Mouse (Mus musculus) spleen, postnatal 10 days (tissue): ENCODE measurements around the gene Kcnt2.

Source experiments
- DNase-seq, 2 experiments: peaks; one replicate each; pipeline ENCODE4 v3.0.0; 2021 to 2022; ENCODE audit warnings: low spot score in 2 of 2

Kcnt2 gene

DNA sequence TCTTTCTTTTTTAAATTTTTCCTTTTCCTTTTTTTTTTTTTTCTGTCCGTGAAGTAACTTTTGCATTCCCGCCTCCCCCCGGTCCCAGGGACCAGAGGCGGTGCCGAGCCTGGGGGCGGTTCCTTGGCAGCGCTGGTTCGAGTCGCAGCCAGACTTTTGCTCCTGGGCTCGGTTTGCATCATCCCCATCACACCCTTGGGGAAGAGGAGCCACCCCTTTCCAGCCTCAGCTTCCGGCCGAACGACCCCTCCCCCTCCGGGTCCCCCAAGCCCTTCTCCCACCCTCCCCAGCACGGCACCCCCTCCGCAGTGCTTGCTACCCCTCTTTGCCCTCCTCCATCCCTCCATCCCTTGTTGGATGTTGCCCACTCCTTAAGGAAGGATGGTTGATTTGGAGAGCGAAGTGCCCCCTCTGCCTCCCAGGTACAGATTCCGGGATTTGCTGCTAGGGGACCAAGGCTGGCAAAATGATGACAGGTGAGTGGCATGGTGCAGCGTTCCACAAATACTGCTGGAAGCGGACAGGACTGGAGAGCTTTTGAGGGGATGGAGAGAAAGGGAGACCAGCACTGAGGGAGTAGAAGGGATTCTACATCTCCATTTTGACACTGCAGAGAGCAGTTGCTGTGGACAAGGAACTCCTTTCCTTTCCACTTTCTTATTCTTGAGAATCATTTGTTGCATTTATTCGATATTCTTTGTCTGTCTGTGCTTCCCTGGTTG lies at the start of gene Kcnt2:
TSS of gene Kcnt2 (plus strand) at position 283 of the 722 bp plus-strand sequence.
- no peak for DNase-seq

DNA sequence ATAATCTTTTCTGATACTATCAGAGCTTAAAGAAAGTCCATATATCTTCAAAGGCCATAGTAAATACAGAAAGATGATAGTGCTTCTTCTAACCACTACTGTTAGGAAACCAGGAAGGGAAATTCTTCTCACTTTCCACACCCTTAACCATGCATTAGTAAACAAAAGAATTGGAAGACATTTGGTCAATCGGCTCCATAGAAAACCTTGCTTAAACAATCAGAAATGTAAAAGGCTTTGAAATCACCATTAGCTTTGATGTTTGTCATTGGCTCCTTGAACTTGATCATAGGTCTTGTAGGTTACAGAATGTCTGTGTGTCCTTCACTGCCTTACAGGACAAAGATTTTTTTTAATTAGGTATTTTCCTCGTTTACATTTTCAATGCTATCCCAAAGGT lies 40.6 kb upstream of the Kcnt2 start:
- no peak for DNase-seq

DNA sequence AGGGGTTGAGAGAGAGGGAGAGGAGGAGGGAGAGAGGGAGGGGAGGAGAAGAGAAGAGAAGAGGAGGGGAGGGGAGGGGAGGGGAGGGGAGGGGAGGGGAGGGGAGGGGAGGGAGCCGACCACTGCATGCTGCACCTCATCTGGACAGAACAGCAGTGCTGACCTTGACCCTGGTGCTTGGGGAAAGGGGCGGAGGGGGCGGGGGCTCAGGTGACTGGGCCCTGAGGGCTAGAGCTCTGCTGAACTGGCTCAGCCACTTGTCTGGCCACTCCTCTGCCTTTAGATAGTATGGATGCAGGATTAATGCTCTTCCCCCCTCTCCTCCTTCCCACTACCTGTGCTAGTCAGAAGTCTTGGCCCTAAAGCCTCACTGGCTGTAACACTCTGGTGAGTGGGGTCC lies 20.7 kb upstream of the Kcnt2 start:
- no peak for DNase-seq

DNA sequence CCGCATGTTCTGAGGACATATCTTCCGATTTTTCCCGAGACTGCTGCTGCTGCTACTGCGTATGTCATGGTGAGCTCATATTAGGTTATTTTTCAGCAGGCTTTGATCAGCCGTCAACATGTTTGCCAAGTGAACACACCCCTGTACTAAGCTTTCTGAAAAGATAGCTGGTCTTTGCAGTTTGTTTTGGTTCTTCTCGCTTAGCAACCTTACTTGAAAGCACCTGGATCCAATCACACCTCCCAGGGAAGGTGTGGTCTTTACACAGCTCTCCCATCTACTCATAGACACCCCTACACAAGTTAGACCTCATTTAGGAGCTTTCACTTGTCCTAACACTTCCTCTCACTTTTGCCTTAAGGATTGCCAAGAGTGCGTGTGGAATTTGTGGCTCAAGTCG lies 19.3 kb upstream of the Kcnt2 start:
- DNase-seq = no peak

DNA sequence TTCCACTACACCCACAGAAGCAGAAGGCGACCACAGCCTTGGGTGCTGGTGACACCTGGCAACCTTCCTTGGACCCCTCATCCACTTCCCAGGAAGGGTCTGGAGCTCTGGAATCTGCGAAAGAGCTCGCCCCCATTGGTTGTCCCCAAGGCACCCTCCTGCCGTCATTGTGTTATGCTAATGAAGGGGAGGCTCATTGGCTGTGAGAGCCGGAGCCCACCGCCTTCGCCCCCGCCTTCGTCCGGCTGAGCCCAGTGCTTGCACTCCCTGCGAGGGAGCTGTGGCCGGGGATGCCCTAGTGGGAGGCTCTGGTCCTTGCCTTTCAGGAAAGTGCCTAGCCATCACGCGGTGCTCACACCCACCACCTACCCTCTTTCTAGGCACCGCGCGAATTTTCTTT lies 493 bp upstream of the Kcnt2 start:
- no peak for DNase-seq

DNA sequence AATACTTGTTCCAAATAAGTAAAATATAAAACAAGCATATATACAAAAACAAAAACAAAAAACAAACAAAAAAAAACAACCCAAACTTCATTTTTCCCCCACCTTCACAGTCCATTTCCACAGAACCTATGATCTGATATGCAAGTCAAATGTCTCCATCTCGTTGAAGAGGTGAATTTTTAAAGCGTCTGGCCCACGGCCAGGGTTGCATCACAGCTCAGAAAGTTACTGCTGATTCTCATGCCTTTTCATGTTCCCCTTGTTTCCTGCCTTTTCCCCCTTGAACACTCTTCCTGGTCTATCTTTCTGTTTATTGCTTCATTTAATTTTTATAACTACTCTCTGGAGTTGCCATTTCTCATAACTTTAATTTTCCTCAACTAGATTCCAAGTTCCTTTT lies 18.7 kb downstream of the Kcnt2 start:
- DNase-seq = no peak

DNA sequence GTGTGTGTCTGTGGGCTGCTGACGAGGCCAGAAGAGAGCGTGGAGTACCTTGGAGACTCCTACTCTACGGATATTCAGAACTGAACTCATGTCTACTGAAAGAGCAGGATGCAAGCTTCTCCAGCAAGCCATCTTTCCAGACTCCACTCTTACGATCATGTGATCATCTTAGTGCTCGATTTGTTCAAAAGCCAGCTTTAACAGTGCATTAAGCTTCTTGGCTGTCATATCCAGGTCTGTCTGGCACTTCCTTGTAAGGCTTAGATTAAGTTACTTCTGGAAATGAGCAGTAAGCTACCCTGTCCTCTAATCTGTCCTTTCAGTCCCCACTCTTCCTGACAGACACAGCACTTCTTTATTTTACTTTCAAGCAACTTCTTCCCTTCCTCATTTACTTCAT lies 20.1 kb downstream of the Kcnt2 start:
- DNase-seq = no peak

DNA sequence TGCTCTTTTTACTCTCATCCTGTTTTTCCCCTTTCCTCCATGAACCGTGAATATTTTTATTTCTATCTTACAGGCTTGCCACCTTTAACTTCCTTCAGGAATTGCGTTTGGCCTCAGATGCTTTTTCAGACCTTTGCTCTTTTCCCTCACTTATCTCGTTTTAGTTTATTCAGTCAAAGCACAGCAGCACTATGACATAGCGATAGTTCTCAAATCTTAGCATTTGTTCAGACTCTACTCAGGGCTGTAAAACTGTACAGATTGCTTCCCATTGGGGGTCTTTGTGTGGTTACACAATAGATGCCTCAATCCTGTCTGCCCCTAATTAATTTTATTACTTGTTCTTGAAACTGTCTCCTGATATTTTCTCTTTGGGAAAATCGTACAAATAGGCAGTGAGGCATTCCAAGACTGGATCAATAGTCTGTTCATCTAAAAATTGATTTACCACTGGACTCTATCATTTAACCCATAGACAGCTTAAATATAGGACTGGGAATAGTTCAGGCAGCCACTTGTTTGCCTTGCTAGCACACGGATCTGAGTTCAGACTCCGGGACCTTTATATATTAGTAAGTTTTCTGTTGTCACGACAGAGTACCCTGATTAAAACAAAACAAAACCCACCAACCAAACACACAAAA lies 20.8 kb downstream of the Kcnt2 start:
- DNase-seq = no peak

DNA sequence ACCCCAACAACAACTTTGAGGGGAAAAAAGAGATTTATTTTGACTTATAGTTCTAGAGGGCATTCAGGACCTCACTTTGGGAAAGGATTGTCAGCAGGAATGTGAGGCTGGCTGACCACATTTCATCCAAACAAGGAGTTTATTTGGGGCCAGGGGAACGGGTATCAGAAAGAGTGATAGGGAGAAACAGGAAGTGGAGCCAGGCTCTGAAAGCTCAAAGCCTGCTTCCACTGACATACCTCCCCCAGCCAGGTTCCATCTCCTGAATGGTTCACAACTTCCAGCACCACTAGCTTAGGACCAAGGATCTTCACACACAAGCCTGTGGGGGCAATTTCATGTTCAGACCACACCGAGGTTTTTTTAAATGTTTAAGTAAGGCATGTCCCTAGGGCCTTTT lies 21.3 kb downstream of the Kcnt2 start:
- no peak for DNase-seq

DNA sequence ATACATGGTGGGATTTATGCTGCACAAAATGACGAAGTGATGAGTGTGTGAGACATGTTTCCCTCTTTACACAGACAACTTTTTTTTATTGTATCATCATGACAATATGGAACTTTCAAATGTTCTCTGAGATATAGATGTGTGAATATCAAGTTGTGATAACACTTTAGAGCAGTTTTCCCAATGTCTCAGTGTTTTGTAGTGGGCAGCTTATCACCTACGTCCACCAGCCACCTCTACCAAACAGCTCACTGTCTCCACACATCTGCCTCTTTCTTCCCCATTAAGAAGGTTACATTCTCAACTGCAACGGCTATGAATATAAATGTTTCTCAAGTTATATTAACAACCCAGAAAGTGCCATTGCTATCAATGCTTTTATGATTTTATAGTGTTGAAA lies 27.7 kb downstream of the Kcnt2 start:
- DNase-seq = no peak

DNA sequence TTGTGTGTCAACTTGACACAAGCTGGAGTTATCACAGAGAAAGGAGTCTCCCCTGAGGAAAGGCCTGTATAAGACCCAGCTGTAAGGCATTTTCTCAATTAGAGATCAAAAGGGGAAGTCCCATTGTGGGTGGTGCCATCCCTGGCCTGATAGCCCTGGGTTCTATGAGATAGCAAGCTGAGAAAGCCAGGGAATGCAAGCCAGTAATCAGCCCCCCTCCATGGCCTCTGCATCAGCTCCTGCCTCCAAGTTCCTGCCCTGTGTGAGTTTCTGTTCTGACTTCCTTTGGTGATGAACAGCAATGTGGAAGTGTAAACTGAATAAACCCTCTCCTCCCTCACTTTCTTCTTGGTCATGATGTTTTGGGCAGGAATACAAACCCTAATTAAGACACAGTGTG lies 29.9 kb downstream of the Kcnt2 start:
- no peak for DNase-seq

DNA sequence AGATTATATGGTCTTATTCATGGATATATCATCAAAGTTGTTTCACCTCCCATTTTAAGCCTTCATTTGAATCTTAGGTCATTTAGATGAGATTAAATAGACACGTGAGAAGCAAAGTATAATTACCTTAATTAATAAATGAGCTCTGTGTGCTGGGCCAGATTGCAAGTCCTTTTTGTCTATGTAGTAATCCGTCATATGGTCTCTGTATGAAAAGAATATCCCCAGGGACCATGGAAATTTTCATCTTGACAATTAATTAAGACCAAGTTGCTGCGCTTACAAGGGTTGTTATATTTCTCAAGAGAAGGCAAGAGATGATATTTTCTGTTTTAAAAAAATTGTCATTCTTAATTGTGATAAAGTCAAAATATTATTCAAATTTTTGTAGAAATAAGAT lies 47.2 kb downstream of the Kcnt2 start:
- DNase-seq = no peak

DNA sequence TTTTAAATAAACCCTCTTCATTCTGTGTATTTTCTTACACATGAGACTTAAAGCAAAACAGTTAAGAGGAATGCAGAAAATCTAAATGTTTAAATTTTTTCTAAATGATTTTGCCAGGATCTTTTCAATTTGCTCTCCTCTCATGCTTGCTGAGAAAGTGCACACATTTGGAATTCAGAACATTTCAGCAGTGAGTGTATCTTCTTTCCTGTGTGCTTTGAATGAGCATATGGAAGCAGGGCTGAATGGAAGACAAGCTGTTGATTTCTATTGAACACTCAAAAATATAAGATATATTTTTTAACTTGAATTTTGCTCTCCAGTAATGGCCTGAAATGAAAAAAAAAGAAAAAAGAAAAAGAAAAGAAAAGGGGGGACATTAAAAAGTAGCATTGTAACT lies 49.5 kb downstream of the Kcnt2 start:
- DNase-seq = no peak

DNA sequence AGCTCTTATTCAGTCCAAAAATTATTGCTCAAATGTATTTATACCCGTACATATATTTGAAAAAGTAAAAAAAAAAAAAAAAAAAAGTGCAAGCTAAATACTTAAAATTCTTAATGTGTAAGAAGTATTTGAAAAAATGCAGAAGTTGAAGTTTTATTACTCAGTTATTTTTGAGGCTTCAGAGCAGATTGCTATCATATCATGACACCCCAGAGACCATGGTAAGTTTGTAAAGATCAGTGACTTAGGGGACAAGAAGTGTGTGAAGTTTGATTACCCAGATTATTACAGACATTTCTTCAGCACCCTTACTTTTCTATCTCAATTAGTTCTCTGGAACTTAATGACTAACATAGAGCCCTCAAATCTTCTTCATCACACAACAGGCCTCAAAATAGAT lies 58.3 kb downstream of the Kcnt2 start:
- DNase-seq = no peak

DNA sequence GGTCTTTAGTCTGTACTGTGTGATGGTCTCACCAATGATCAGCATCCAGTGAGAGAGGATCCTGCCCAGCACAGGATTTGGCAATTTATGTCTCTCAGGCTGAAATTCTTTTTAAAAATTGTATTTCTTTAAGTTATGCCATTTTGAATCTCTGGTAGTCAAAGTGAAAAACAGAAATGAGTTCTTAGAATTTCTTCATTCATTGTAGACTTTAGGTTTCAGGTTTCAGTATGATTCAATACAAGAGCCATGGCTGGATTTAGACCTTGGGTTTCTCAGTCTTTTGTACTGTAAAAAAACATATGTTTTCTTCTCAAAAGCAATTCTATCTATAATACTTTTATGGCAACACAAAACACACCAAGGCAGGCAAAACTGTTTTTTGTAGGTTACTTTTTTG lies 59.4 kb downstream of the Kcnt2 start:
- no peak for DNase-seq

DNA sequence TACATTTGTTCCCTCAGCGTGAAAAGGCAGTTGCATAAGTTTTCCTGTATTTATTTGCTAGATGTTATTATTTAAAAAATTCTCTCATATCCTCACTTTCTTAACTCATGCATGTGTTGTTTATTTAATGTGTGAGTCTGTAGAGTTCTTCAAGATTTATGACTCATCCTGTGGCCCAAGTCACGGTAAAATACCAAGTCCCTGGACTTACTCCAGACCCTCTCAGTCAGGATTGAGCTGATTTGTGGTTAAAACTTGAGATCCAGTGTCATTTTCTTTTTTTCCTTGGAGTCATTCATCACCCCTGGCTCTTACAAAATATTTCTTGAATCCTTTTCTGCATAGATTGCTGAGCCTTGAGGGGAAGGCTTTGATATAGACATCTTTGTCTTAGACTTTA lies 60.4 kb downstream of the Kcnt2 start:
- DNase-seq = no peak

DNA sequence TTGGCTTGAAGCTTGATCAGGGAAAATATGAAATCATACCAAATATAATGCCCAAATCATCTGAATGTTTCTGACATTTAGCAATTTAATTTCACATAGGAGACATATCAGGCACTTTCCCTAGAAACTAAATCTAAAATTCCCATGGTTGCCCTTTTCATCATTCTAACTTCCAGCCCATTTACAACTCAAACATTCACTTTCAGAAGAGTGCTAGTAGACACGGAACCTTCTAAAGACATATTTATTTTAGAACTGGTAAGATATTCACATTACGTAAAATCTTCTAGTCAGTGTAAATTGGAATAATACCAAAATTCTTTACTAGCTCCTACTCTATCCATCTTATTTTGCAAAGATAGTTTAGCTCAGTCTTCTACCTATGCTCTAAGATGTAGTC lies 64.8 kb downstream of the Kcnt2 start:
- no peak for DNase-seq

DNA sequence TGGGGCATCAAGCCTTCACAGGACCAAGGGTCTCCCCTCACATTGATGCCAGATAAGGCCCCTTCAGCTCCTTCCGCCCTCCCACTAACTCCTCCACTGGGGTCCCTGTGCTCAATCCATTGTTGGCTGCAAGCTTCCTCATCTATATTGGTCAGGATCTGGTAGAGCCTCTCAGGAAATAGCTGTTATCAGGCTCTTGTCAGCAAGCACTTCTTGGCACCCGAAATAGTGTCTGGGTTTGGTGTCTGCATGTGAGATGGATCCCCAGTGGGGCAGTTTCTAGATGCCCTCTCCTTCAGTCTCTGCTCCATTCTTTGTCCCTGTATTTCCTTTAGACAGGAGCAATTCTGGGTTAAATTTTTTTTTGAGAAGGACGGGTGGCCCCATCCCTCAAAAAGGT lies 79.1 kb downstream of the Kcnt2 start:
- no peak for DNase-seq

DNA sequence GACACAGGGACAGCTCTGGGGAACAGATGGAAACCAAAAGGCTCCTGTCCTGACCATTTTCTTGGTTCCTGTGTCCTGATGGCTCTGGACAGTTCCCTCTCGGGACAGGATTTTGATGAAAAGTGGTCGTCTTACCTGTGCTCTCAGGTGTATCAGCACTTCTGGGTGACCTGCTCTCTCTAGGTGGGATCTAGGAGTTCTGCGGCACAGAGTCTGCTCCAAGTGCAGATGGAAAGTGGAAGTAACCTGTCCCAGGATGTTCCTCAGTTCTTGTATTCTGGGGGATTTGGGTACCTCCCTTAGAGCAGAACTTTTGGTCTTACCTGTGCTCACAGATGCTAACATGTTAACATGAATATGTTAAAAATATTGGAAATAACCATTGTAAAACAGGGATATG lies 80.8 kb downstream of the Kcnt2 start:
- no peak for DNase-seq

DNA sequence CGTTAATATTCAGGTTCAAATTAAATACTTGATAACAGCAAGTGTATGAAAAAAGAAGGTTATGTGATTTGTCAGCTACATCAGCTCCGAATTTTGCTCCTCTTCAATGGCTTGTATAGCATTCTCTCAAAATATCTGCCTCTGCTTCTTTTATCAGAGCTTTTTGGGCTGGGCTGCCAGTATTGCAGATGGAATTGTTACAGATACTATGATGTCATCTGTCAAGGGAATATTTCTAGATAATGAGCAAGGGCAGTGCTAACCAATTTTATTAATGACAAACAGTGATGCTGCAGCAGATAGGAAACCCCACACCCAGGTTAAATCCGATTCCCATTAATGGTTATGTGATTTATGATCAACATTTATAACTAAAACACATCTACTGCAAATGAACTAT lies 87.7 kb downstream of the Kcnt2 start:
- DNase-seq = no peak

DNA sequence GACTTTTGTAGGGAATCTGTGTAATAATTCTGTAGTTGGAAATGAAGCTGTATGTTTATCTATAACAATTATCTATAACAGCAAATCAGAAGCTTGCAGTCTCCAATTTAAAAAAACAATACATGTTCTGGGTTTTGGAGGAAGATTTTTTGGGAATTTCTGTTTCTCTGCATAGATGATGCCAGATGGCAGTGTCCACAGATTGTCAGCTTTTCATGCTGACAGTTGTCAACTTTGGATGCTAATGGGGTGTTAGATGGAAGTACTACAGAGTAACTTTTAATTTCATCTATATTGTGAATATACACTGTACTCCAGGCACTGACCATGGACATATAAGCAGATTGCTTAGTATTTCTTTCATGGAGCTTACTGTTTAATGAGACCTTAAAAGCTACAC lies 92.5 kb downstream of the Kcnt2 start:
- DNase-seq = no peak

DNA sequence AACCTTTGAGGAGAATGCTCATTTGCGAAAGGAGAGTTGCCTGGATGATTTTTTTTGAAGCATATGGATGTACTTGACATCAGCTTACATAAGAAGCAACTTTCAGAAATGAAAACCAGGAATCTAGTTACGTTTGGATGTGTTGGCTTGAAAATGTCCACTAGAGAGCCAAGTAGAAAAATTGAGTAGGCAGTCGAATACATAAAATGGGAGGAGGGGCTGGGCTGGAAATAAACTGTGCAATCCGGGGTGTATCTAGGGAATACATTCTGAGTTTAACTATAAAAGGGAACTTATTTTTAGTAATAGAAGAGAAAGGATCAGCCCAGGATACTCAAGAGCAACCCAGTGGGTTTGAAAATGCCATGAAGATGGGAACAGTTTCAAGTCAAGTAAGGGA lies 93.4 kb downstream of the Kcnt2 start:
- DNase-seq = no peak

DNA sequence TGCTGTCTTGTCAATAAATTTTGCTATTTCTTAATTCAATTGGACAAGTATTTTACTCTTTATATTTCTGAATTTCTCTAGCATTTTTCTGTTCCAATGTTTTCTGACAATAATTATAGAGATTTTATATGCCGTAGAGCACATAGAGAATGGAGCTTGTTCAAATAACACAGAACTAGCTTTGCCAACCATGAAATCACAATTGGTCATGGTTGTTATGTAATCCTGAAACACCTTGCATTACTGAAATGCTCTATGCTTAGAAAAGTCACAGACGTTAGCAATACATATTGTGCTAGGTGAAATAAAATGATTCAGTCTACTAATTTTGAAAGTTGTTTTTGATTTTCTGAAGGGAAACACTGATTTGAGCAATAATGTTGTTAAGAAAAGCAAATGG lies 118.8 kb downstream of the Kcnt2 start:
- DNase-seq = no peak

DNA sequence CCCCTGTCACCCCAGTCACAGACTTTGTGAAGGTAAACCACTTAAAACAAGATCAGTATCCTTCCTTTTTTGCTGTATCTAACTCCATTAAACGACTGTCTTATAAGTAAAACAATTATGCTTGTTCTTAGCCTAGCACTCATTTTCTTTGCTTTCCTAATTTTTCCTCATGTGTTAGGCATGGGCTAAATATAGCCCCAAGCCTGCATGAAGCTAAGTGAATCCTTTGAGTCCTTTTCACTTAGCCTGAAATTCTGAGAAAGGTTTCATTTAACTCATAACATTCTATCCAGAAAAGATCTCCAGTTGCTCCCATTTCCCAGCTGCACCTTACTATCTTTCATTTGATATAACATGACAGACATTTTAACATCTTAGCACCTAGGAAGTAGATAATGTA lies 127.6 kb downstream of the Kcnt2 start:
- DNase-seq = no peak
